Mouse (Mus musculus) ES-E14 (cell line): ENCODE data around the gene Calca.
"Not testable (repeated sequence)": the region's sequence is repeated elsewhere in the genome, so short reads cannot be mapped to it uniquely, and the experiment has no call there.

Source experiments
- CHD2 ChIP-seq: IDR thresholded peaks from 2 replicates; pipeline ENCODE4 v1.6.1; 2014; ENCODE audit warnings: mild to moderate bottlenecking, low read depth, low read length, inconsistent platforms
- ZNF384 ChIP-seq: IDR thresholded peaks from 2 replicates; pipeline ENCODE4 v1.6.1; 2012; ENCODE audit warnings: low read depth, low read length, inconsistent platforms

DNA sequence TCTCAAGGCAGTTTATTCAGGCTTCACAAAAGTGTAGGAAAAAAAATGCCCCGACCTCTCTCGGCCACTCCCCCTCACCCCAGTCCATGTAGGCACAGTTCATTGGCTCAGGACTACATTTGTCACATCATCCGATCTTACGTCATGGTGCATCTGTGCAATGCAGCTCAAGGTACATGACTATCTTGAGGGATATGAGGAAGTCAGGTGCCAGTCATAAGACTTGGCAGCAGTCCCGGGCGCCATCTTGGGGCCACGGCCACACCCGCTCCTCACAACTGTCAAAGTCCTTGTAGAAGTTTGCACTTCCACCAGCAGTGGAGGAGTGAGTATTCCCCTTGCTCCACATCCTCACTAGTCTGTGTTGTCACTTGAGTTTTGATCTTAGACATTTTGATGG is 41.8 kb downstream of the Calca start:
- not testable (repeated sequence) for TF ChIP-seq ZNF384, CHD2
